ENCODE assay signal across 11 mouse cellular contexts in genomic region chr15:32042173-32042572, GRCm38 (mm10).
A peak's percentile ranks its signal among the peaks of the same experiment; 100 is the strongest.
DNase-seq lines count a peak whose midpoint lies in the region; ATAC-seq and TF ChIP-seq lines count a peak whose summit lies in the region.
"Had no signal": no experiment of that assay in that cellular context is flagged by ENCODE, and none has a peak within 500 bp of the region (broad histone marks: within the 10 kb centered on the region; RNA-seq: fewer than 3 reads in every experiment).

No protein-coding gene starts in this region.

- no peak overlapping the region for H3K4me3 ChIP-seq in intestine, embryonic 14.5 days (ENCODE audit: low read depth, low read length)
- no peak overlapping the region for H3K4me3 ChIP-seq in intestine, postnatal 0 days (ENCODE audit: low read depth, low read length)
- no peak overlapping the region for H3K4me3 ChIP-seq in stomach, postnatal 0 days (ENCODE audit: low read depth, low read length)
- H3K4me3 ChIP-seq: liver, embryonic 12.5 days; neural tube, embryonic 12.5 days had no signal

- H3K9ac ChIP-seq in intestine, embryonic 14.5 days (ENCODE audit: low read length) = no peak overlapping the region
- H3K9ac ChIP-seq in intestine, postnatal 0 days (ENCODE audit: low read depth, low read length) = no peak overlapping the region
- H3K9ac ChIP-seq in stomach, postnatal 0 days (ENCODE audit: low read length) = no peak overlapping the region
- H3K9ac ChIP-seq: liver, embryonic 12.5 days; neural tube, embryonic 12.5 days had no signal

- H3K27ac ChIP-seq in intestine, embryonic 14.5 days (ENCODE audit: low read depth) = peak overlapping the region; percentile 78
- no peak overlapping the region for H3K27ac ChIP-seq in intestine, postnatal 0 days (ENCODE audit: low read depth, low read length)
- peak overlapping the region; percentile 45; the same call in 1 of the 2 replicates for H3K27ac ChIP-seq in stomach, postnatal 0 days (replicated peaks)
- H3K27ac ChIP-seq: liver, embryonic 12.5 days; neural tube, embryonic 12.5 days had no signal

- no peaks in the 10 kb centered on the region for H3K36me3 ChIP-seq in intestine, embryonic 14.5 days (ENCODE audit: control insufficient read depth, insufficient read depth, low read length)
- no peaks in the 10 kb centered on the region for H3K36me3 ChIP-seq in intestine, postnatal 0 days (ENCODE audit: control insufficient read depth, insufficient read depth)
- no peaks in the 10 kb centered on the region for H3K36me3 ChIP-seq in stomach, postnatal 0 days (ENCODE audit: control insufficient read depth, insufficient read depth, low read length)
- H3K36me3 ChIP-seq: liver, embryonic 12.5 days; neural tube, embryonic 12.5 days had no signal

- 16% methylated on average over 4 of the region's 4 CpGs for WGBS in intestine, embryonic 14.5 days
- 49% methylated on average over 4 of the region's 4 CpGs for WGBS in intestine, postnatal 0 days
- 37% methylated on average over 4 of the region's 4 CpGs for WGBS in stomach, postnatal 0 days

- no peak overlapping the region for H3K4me2 ChIP-seq in intestine, embryonic 14.5 days (ENCODE audit: low read length)
- no peak overlapping the region for H3K4me2 ChIP-seq in intestine, postnatal 0 days (replicated peaks; ENCODE audit: low read depth)
- no peak overlapping the region for H3K4me2 ChIP-seq in stomach, postnatal 0 days (replicated peaks; ENCODE audit: low read depth)
- H3K4me2 ChIP-seq: liver, embryonic 12.5 days; neural tube, embryonic 12.5 days had no signal

- no peaks in the 10 kb centered on the region for H3K27me3 ChIP-seq in intestine, embryonic 14.5 days (replicated peaks; ENCODE audit: control insufficient read depth, insufficient read depth, low read length)
- no peaks in the 10 kb centered on the region for H3K27me3 ChIP-seq in intestine, postnatal 0 days (replicated peaks; ENCODE audit: control insufficient read depth, insufficient read depth, low read length)
- no peaks in the 10 kb centered on the region for H3K27me3 ChIP-seq in stomach, postnatal 0 days (ENCODE audit: control insufficient read depth, insufficient read depth, low read length)
- H3K27me3 ChIP-seq: liver, embryonic 12.5 days; neural tube, embryonic 12.5 days had no signal

- peaks cover 22% of the 10 kb centered on the region for H3K4me1 ChIP-seq in intestine, embryonic 14.5 days (replicated peaks; ENCODE audit: control insufficient read depth, insufficient read depth, low read length)
- no peaks in the 10 kb centered on the region for H3K4me1 ChIP-seq in intestine, postnatal 0 days (replicated peaks; ENCODE audit: control insufficient read depth, insufficient read depth, low read length)
- no peaks in the 10 kb centered on the region for H3K4me1 ChIP-seq in stomach, postnatal 0 days (replicated peaks; ENCODE audit: control insufficient read depth, insufficient read depth)
- H3K4me1 ChIP-seq: liver, embryonic 12.5 days; neural tube, embryonic 12.5 days had no signal

- no peak for TF ChIP-seq EP300 in stomach, postnatal 0 days (optimal IDR thresholded peaks at IDR 0.05)

- H3K9me3 ChIP-seq in intestine, embryonic 14.5 days (ENCODE audit: control insufficient read depth, low read length) = no peaks in the 10 kb centered on the region
- H3K9me3 ChIP-seq in intestine, postnatal 0 days (ENCODE audit: control insufficient read depth) = no peaks in the 10 kb centered on the region
- H3K9me3 ChIP-seq in stomach, postnatal 0 days (ENCODE audit: control insufficient read depth, low read length) = no peaks in the 10 kb centered on the region
- H3K9me3 ChIP-seq: liver, embryonic 12.5 days; neural tube, embryonic 12.5 days had no signal

- no peak for ATAC-seq in intestine, embryonic 14.5 days (replicated peaks; ENCODE audit: low FRiP score, low TSS enrichment, low read depth)
- ATAC-seq in intestine, postnatal 0 days = no peak
- ATAC-seq in stomach, postnatal 0 days (ENCODE audit: low FRiP score, low TSS enrichment) = peak; percentile 45; the same call in 1 of the 2 replicates
- ATAC-seq: hindbrain, embryonic 16.5 days; liver, embryonic 12.5 days had no signal

- DNase-seq in intestine, embryonic 14.5 days (ENCODE audit: low spot score) = peak; percentile 67
- peak; percentile 60 for DNase-seq in heart, postnatal 25 days (ENCODE audit: low spot score)
- DNase-seq in kidney, postnatal 4 days = peak; percentile 79 to 83
- DNase-seq in stomach, postnatal 0 days (ENCODE audit: low spot score) = peak; percentile 24
- DNase-seq in layer of hippocampus, postnatal 25 days (ENCODE audit: extremely low spot score in 1 of 2, low spot score in 1 of 2) = no peak
- no peak for DNase-seq in right cerebral cortex, postnatal 4 days
- DNase-seq in right cerebral cortex, postnatal 25 days = no peak

- intact Hi-C loops in heart, postnatal 25 days (cut with DNase I) = loop anchor here (1.0 kb wide), 1 partner anchor 47 kb away; no protein-coding TSS in a partner anchor

- TF ChIP-seq CTCF in intestine, postnatal 0 days (IDR thresholded peaks at IDR 0.05; ENCODE audit: low read depth) = no peak
- TF ChIP-seq CTCF in stomach, postnatal 0 days (IDR thresholded peaks at IDR 0.05; ENCODE audit: low read depth) = no peak

Comparison
In these comparisons a context has a peak if more than half of its experiments do, and no peak if none do; other contexts are left out.
1. DNase-seq: peak in intestine, embryonic 14.5 days (single experiment), heart, postnatal 25 days (single experiment), kidney, postnatal 4 days (2 of 2) and stomach, postnatal 0 days (single experiment); none in layer of hippocampus, postnatal 25 days (0 of 2), right cerebral cortex, postnatal 4 days (single experiment) and right cerebral cortex, postnatal 25 days (single experiment).